Mouse (Mus musculus) forebrain, embryonic 13.5 days (tissue): ENCODE measurements around the gene Casq1. TPM values are rescaled to one million over a fixed set of nuclear protein-coding genes. Genes with fewer than 3 reads are reported as not detected.

Experiments
- ATAC-seq: fragments of 200-750 bp; cut with Nextera tagmentation; 2 replicates; pipeline ENCODE4 v1.8.0; 2017
- H3K27ac ChIP-seq: fragments of 300-500 bp; sonication (generic); 2 replicates; pipeline ENCODE4 v1.5.1; 2015; ENCODE audit warnings: inconsistent platforms, mild to moderate bottlenecking, moderate library complexity
- H3K27me3 ChIP-seq: fragments of 300-500 bp; sonication (generic); 2 replicates; pipeline ENCODE4 v1.6.1; 2015; ENCODE audit warnings: mild to moderate bottlenecking, inconsistent platforms
- H3K36me3 ChIP-seq: fragments of 300-500 bp; sonication (generic); 2 replicates; pipeline ENCODE4 v1.6.1; 2015; ENCODE audit warnings: mild to moderate bottlenecking, inconsistent platforms; ENCODE audit not compliant: poor library complexity, severe bottlenecking
- H3K4me1 ChIP-seq: fragments of 300-500 bp; sonication (generic); 2 replicates; pipeline ENCODE4 v1.6.1; 2015; ENCODE audit warnings: inconsistent platforms
- H3K4me2 ChIP-seq: fragments of 300-500 bp; sonication (generic); 2 replicates; pipeline ENCODE4 v1.6.1; 2015; ENCODE audit warnings: inconsistent platforms, mild to moderate bottlenecking, moderate library complexity
- H3K4me3 ChIP-seq: fragments of 300-500 bp; sonication (generic); 2 replicates; pipeline ENCODE4 v1.5.1; 2015; ENCODE audit warnings: mild to moderate bottlenecking, inconsistent platforms
- H3K9ac ChIP-seq: fragments of 300-500 bp; sonication (generic); 2 replicates; pipeline ENCODE4 v1.6.1; 2015; ENCODE audit warnings: mild to moderate bottlenecking, inconsistent platforms
- H3K9me3 ChIP-seq: fragments of 300-500 bp; sonication (generic); replicated peaks from 2 replicates; pipeline ENCODE4 v1.6.1; 2016; ENCODE audit warnings: inconsistent platforms
- WGBS: fragments of 180-500 bp; shearing (Covaris S2); methylation state at CpG from one replicate; pipeline ENCODE4 v1.1.7; 2015; 5-methylcytosine and 5-hydroxymethylcytosine counted together
- polyA plus RNA-seq: library from polyadenylated mRNA; unstranded; fragments of >200 nt; fragmentation: Nextera tagmentation; extraction: Ambion mirVana; gene quantifications from 2 replicates; pipeline ENCODE4 v1.2.1, GENCODE M21; 2015

Gene Casq1
- polyA plus RNA-seq, 1 experiment from 2014 or later = 4.5 TPM

DNA sequence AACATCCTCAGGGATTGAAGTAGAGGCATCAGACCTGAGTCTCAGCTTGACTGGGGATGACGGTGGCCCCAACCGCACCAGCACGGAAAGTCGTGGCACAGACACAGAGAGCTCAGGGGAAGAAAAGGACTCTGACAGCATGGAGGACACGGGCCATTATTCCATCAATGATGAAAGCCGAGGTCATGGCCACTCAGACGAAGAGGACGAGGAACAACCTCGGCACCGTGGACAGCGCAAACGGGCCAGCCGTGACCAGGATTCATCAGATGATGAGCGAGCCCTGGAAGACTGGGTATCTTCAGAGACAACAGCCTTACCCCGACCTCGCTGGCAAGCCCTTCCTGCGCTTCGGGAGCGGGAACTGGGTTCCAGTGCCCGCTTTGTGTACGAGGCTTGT, 47.3 kb downstream of the Casq1 start:
- no peak for ATAC-seq
- Histone ChIP-seq H3K4me3 (no peak overlapping the region), H3K36me3 (peaks cover 91% of the 10 kb centered on the region), H3K9ac (no peak overlapping the region), H3K4me2 (no peak overlapping the region), H3K4me1 (peaks cover 12% of the 10 kb centered on the region; the same call in 1 of the 2 replicates), H3K9me3 (no peaks in the 10 kb centered on the region), H3K27ac (no peak overlapping the region), H3K27me3 (no peaks in the 10 kb centered on the region)
- 96% methylated on average over 21 of the region's 21 CpGs for WGBS

DNA sequence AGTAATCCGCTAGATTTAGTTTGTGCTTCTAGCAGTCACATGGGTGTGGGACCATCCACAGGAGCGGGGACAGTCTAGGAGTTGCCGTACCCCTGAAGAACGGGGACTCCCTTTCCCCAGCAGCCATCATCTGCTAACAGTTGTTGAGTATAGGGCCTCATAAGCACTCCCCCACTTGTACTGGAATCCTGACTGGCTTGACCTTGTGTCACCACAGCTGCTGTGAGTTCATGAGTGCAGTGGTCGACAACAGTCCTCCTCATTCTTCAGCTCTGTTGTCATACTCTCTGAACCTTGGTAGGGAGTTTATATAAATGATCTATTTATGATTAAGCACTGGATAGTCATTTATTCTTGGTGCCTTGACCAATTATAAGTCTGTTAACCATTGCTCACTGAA, 49.9 kb downstream of the Casq1 start:
- no peaks in the 10 kb centered on the region for H3K27me3 ChIP-seq
- ATAC-seq = no peak
- no peak overlapping the region for H3K4me3 ChIP-seq
- no peaks in the 10 kb centered on the region for H3K9me3 ChIP-seq
- peaks cover 17% of the 10 kb centered on the region for H3K4me1 ChIP-seq
- H3K27ac ChIP-seq = no peak overlapping the region
- WGBS = 96% methylated on average over 5 of the region's 5 CpGs
- H3K4me2 ChIP-seq = no peak overlapping the region
- peaks cover 91% of the 10 kb centered on the region for H3K36me3 ChIP-seq
- H3K9ac ChIP-seq = no peak overlapping the region

DNA sequence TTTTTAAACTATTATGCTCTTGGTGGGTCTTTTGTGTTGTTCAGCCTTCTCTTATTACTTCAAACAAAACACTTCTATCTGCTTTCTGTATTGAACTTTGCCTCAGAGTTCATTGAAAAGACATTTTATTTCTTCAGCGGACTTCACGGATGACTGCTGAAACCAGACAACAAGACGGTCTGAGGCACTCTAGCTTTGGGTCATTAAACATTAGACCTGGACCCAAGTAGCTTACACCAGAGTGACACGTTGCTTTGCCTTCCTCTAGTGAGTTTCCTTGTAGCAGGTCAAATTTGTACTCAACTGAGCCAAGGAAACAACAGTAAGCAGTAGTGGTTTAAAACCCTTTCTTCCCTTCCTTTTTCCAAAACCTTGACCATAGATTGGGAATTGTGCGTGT, 51.8 kb downstream of the Casq1 start:
- H3K9ac ChIP-seq = no peak overlapping the region
- peaks cover 17% of the 10 kb centered on the region for H3K4me1 ChIP-seq
- H3K27me3 ChIP-seq = no peaks in the 10 kb centered on the region
- H3K27ac ChIP-seq = no peak overlapping the region
- H3K36me3 ChIP-seq = peaks cover 73% of the 10 kb centered on the region
- no peak for ATAC-seq
- no peaks in the 10 kb centered on the region for H3K9me3 ChIP-seq
- no peak overlapping the region for H3K4me3 ChIP-seq
- WGBS = 70% methylated on average over 5 of the region's 5 CpGs
- H3K4me2 ChIP-seq = no peak overlapping the region

DNA sequence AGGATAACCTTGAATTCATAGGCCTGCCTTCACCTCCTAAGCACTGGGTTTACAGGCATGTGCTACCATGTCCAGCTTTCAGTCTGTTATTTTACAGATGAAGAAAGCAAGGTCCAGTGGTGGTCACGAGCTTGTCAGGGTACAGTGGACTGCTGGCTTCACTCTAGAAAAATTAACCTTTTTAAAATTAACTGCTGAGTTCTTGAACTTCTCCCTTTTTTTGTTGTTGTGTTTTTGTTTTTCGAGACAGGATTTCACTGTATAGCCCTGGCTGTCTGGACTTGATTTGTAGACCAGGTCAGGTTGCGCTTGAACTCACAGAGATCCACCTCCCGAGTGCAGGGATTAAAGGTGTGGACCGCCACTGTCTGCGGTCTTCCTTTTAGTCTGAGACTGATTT, 56.7 kb downstream of the Casq1 start:
- H3K4me3 ChIP-seq = no peak overlapping the region
- no peak overlapping the region for H3K9ac ChIP-seq
- no peaks in the 10 kb centered on the region for H3K9me3 ChIP-seq
- 92% methylated on average over 6 of the region's 6 CpGs for WGBS
- no peak for ATAC-seq
- H3K27me3 ChIP-seq = no peaks in the 10 kb centered on the region
- peaks cover 33% of the 10 kb centered on the region for H3K36me3 ChIP-seq
- peaks cover 15% of the 10 kb centered on the region for H3K4me1 ChIP-seq
- no peak overlapping the region for H3K4me2 ChIP-seq
- no peak overlapping the region for H3K27ac ChIP-seq

DNA sequence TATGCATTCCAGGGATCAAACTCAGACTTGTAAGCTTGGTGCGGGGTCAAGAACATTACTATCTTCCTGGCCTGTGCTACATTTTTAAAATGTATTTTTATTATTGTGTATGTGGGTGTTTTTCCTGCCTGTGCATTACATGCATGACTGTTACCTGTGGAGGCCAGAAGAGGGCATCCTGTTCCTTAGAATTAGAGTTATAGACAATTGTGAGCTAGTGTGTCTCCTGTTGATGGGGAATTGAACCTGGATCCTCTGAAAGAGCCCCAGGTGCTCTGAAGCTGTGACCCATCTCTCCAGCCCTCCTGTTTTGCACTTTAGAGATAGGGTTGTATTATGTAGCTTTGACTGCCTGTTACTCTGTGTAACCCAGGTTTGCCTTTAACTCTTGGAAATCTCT, 57.7 kb downstream of the Casq1 start:
- Histone ChIP-seq H3K27ac (no peak overlapping the region), H3K36me3 (peaks cover 24% of the 10 kb centered on the region), H3K9ac (no peak overlapping the region), H3K4me1 (peaks cover 15% of the 10 kb centered on the region), H3K4me3 (no peak overlapping the region), H3K9me3 (no peaks in the 10 kb centered on the region), H3K27me3 (no peaks in the 10 kb centered on the region), H3K4me2 (no peak overlapping the region)
- peak; percentile 72 for ATAC-seq
- WGBS = 89% methylated on average over 1 of the region's 1 CpGs

DNA sequence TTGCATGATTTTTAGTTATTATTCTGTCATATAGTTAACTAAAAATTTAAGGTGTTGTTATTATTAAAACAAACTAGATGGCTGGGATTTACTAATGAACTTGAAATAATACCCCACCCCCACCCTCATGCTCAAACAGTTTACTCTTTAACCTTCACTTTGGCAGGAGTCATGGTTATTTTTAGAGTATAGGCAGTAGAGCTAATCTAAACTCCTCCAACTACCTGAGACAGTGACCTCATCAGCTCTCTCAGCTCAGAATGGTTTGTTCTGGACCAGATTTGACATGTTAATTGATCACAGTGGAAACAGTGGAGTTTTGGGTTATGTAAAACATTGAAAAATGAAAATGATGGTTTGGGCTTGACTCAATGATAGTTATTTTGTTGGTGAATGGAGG, 59.2 kb downstream of the Casq1 start:
- Histone ChIP-seq H3K9me3 (no peaks in the 10 kb centered on the region), H3K9ac (no peak overlapping the region), H3K27me3 (no peaks in the 10 kb centered on the region), H3K27ac (no peak overlapping the region), H3K4me2 (no peak overlapping the region), H3K4me1 (peaks cover 15% of the 10 kb centered on the region), H3K36me3 (peaks cover 23% of the 10 kb centered on the region), H3K4me3 (no peak overlapping the region)
- no peak for ATAC-seq

DNA sequence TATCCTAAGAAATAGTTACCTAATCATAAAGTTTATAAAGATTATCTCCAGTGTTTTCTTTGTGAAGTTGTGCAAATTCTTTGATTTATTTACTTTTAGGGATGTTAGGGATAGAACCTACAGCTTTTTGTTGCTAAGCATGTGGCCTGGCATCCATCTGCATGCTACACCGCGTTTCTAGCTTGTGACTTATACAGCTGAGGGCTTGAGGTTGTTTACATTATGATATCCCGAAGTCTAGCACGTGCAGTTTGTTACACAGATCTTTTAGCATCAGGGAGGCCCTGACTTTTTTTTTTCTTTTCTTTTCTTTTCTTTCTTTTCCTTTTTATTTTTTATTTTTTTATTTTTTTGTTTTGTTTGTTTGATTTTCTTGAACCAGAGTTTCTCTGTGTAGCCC, 59.7 kb downstream of the Casq1 start:
- Histone ChIP-seq H3K27me3 (no peaks in the 10 kb centered on the region), H3K4me3 (no peak overlapping the region), H3K36me3 (peaks cover 24% of the 10 kb centered on the region), H3K4me1 (peaks cover 11% of the 10 kb centered on the region), H3K9me3 (no peaks in the 10 kb centered on the region), H3K27ac (no peak overlapping the region), H3K4me2 (no peak overlapping the region), H3K9ac (no peak overlapping the region)
- ATAC-seq = no peak
- 85% methylated on average over 4 of the region's 4 CpGs for WGBS

Other genes with a start within 250 kb of the Casq1 start
- gene Vangl2, start 191.4 kb downstream of the Casq1 start, polyA plus RNA-seq = 55.0 and 55.4 TPM in 2 replicates
- gene Nhlh1, start 162.3 kb downstream of the Casq1 start, polyA plus RNA-seq = 7.3 and 7.8 TPM in 2 replicates
- 174 and 194 TPM in 2 replicates for gene Copa, start 137.3 kb downstream of the Casq1 start, polyA plus RNA-seq
- 95.5 and 106 TPM in 2 replicates for gene Ncstn, start 137.1 kb downstream of the Casq1 start, polyA plus RNA-seq
- gene Pex19, start 93.1 kb downstream of the Casq1 start, polyA plus RNA-seq = 155 and 163 TPM in 2 replicates
- gene Dcaf8, start 71.8 kb downstream of the Casq1 start, polyA plus RNA-seq = 112 and 125 TPM in 2 replicates
- 470 and 471 TPM in 2 replicates for gene Pea15a, start 13.1 kb downstream of the Casq1 start, polyA plus RNA-seq
- gene Atp1a4, start 38.5 kb upstream of the Casq1 start, polyA plus RNA-seq = 0.10 TPM in 1 of 2 replicates, not detected in the other
- 164 and 169 TPM in 2 replicates for gene Igsf8, start 41.8 kb upstream of the Casq1 start, polyA plus RNA-seq
- 17.6 and 17.8 TPM in 2 replicates for gene Atp1a2, start 78.2 kb upstream of the Casq1 start, polyA plus RNA-seq
- gene Kcnj9, start 109.5 kb upstream of the Casq1 start, polyA plus RNA-seq = 1.8 and 3.0 TPM in 2 replicates
- 1.2 and 1.5 TPM in 2 replicates for gene Kcnj10, start 121.3 kb upstream of the Casq1 start, polyA plus RNA-seq
- gene Pigm, start 156.7 kb upstream of the Casq1 start, polyA plus RNA-seq = 5.6 and 6.2 TPM in 2 replicates